In genomic region chr5:111510879-111511231, GRCm38 (mm10) we compare ENCODE assay signal across 17 mouse cellular contexts.
A peak's percentile ranks its signal among the peaks of the same experiment; 100 is the strongest.
DNase-seq lines count a peak whose midpoint lies in the region; ATAC-seq lines count a peak whose summit lies in the region.
"Had no signal": no experiment of that assay in that cellular context is flagged by ENCODE, and none has a peak within 500 bp of the region (broad histone marks: within the 10 kb centered on the region; RNA-seq: fewer than 3 reads in every experiment).

No protein-coding gene starts in this region.

- H3K9me3 ChIP-seq in hindbrain, embryonic 11.5 days (ENCODE audit: control insufficient read depth, low read length): no peaks in the 10 kb centered on the region
- no peaks in the 10 kb centered on the region for H3K9me3 ChIP-seq in hindbrain, embryonic 14.5 days (ENCODE audit: control insufficient read depth, low read length)
- H3K9me3 ChIP-seq in kidney, embryonic 16.5 days (ENCODE audit: low read length): no peaks in the 10 kb centered on the region
- H3K9me3 ChIP-seq: kidney, embryonic 15.5 days; limb, embryonic 13.5 days; megakaryocyte, embryonic 14.5 days; neural tube, embryonic 15.5 days; stomach, embryonic 15.5 days had no signal

- no peak for ATAC-seq in CD4-positive, CD25-positive, alpha-beta regulatory T cell, adult 4 months
- ATAC-seq in hindbrain, embryonic 11.5 days (ENCODE audit: low FRiP score): no peak
- ATAC-seq in hindbrain, embryonic 14.5 days (ENCODE audit: low FRiP score): no peak
- no peak for ATAC-seq in kidney, embryonic 16.5 days (ENCODE audit: low FRiP score, low TSS enrichment)
- ATAC-seq: lung, postnatal 0 days had no signal

- no peak overlapping the region for H3K9ac ChIP-seq in hindbrain, embryonic 11.5 days (ENCODE audit: low read depth, low read length)
- no peak overlapping the region for H3K9ac ChIP-seq in hindbrain, embryonic 14.5 days
- H3K9ac ChIP-seq in kidney, embryonic 16.5 days (replicated peaks; ENCODE audit: low read length): no peak overlapping the region
- H3K9ac ChIP-seq: kidney, embryonic 15.5 days; limb, embryonic 13.5 days; neural tube, embryonic 15.5 days; stomach, embryonic 15.5 days had no signal

- no peaks in the 10 kb centered on the region for H3K27me3 ChIP-seq in hindbrain, embryonic 11.5 days (ENCODE audit: control insufficient read depth, insufficient read depth, low read length)
- no peaks in the 10 kb centered on the region for H3K27me3 ChIP-seq in hindbrain, embryonic 14.5 days (ENCODE audit: control insufficient read depth, insufficient read depth, low read length)
- H3K27me3 ChIP-seq in kidney, embryonic 16.5 days (ENCODE audit: insufficient read depth, low read length): peaks cover 26% of the 10 kb centered on the region; the same call in 1 of the 2 replicates

- peak; percentile 32 for DNase-seq in CD4-positive, CD25-positive, alpha-beta regulatory T cell, adult 2 months (ENCODE audit: low read depth, low spot score)
- DNase-seq in hindbrain, embryonic 11.5 days (ENCODE audit: low spot score): no peak
- no peak for DNase-seq in hindbrain, embryonic 14.5 days (ENCODE audit: low spot score)
- DNase-seq in thymus, postnatal 0 days (ENCODE audit: low spot score): peak; percentile 37
- no peak for DNase-seq in thymus, postnatal 36 days
- DNase-seq in urinary bladder, postnatal 14 days (ENCODE audit: low spot score): no peak
- DNase-seq: cerebellum, adult 11 months; cerebellum, postnatal 36 days; heart, postnatal 10 days had no signal

- H3K36me3 ChIP-seq in hindbrain, embryonic 11.5 days (ENCODE audit: control insufficient read depth, insufficient read depth, low read length): no peaks in the 10 kb centered on the region
- H3K36me3 ChIP-seq in hindbrain, embryonic 14.5 days (replicated peaks; ENCODE audit: control insufficient read depth, insufficient read depth): no peaks in the 10 kb centered on the region
- H3K36me3 ChIP-seq in kidney, embryonic 16.5 days (ENCODE audit: insufficient read depth, low read length): no peaks in the 10 kb centered on the region
- H3K36me3 ChIP-seq: kidney, embryonic 15.5 days; limb, embryonic 13.5 days; neural tube, embryonic 15.5 days; stomach, embryonic 15.5 days had no signal

- H3K4me2 ChIP-seq in hindbrain, embryonic 11.5 days (replicated peaks; ENCODE audit: low read depth, low read length): no peak overlapping the region
- H3K4me2 ChIP-seq in hindbrain, embryonic 14.5 days (replicated peaks): no peak overlapping the region
- H3K4me2 ChIP-seq in kidney, embryonic 16.5 days (replicated peaks; ENCODE audit: low read depth, low read length): no peak overlapping the region
- H3K4me2 ChIP-seq: kidney, embryonic 15.5 days; limb, embryonic 13.5 days; neural tube, embryonic 15.5 days; stomach, embryonic 15.5 days had no signal

- 54% methylated on average over 6 of the region's 6 CpGs for WGBS in hindbrain, embryonic 11.5 days
- 49% methylated on average over 6 of the region's 6 CpGs for WGBS in hindbrain, embryonic 14.5 days
- 52% methylated on average over 6 of the region's 6 CpGs for WGBS in kidney, embryonic 16.5 days

- no peak overlapping the region for H3K4me3 ChIP-seq in hindbrain, embryonic 11.5 days (ENCODE audit: low read depth, low read length)
- H3K4me3 ChIP-seq in hindbrain, embryonic 14.5 days (replicated peaks; ENCODE audit: low read length): no peak overlapping the region
- H3K4me3 ChIP-seq in kidney, embryonic 16.5 days (ENCODE audit: low read length): no peak overlapping the region
- H3K4me3 ChIP-seq: kidney, embryonic 15.5 days; limb, embryonic 13.5 days; neural tube, embryonic 15.5 days; stomach, embryonic 15.5 days had no signal

- peak overlapping the region; percentile 36; the same call in 1 of the 2 replicates for H3K27ac ChIP-seq in hindbrain, embryonic 11.5 days (ENCODE audit: low read depth, low read length)
- no peak overlapping the region for H3K27ac ChIP-seq in hindbrain, embryonic 14.5 days
- no peak overlapping the region for H3K27ac ChIP-seq in kidney, embryonic 16.5 days (ENCODE audit: low read length)
- H3K27ac ChIP-seq: limb, embryonic 13.5 days; neural tube, embryonic 15.5 days; stomach, embryonic 15.5 days had no signal

- peaks cover 29% of the 10 kb centered on the region for H3K4me1 ChIP-seq in hindbrain, embryonic 11.5 days (replicated peaks; ENCODE audit: control insufficient read depth, insufficient read depth, low read length)
- peaks cover 26% of the 10 kb centered on the region for H3K4me1 ChIP-seq in hindbrain, embryonic 14.5 days (replicated peaks; ENCODE audit: control insufficient read depth, insufficient read depth, low read length)
- H3K4me1 ChIP-seq in kidney, embryonic 16.5 days (ENCODE audit: insufficient read depth, low read length): peaks cover 46% of the 10 kb centered on the region

Comparison
In these comparisons a context has a peak if more than half of its experiments do, and no peak if none do; other contexts are left out.
1. DNase-seq: peak in CD4-positive, CD25-positive, alpha-beta regulatory T cell, adult 2 months (single experiment) and thymus, postnatal 0 days (single experiment); none in hindbrain, embryonic 11.5 days (single experiment), hindbrain, embryonic 14.5 days (single experiment), thymus, postnatal 36 days (0 of 2) and urinary bladder, postnatal 14 days (single experiment).